Mouse (Mus musculus) kidney, embryonic 15.5 days (tissue): ENCODE measurements at regions not wholly inside any gene's neighbourhood (a gene's known extent, or its start where the extent isn't known, plus 50 kb on each side); places are given as distances from the start of the nearest gene placed in this dataset.

ENCODE experiments used
- ATAC-seq: fragments of 200-750 bp; cut with Nextera tagmentation; replicated peaks from 2 replicates; pipeline ENCODE4 v1.8.0; 2017; ENCODE audit warnings: moderate TSS enrichment; ENCODE audit not compliant: low FRiP score
- H3K27ac ChIP-seq: fragments of 300-500 bp; sonication (generic); 2 replicates; pipeline ENCODE4 v1.5.1; 2015; ENCODE audit warnings: mild to moderate bottlenecking, inconsistent platforms
- H3K27me3 ChIP-seq: fragments of 300-500 bp; sonication (generic); 2 replicates; pipeline ENCODE4 v1.6.1; 2015; ENCODE audit warnings: inconsistent platforms
- H3K36me3 ChIP-seq: fragments of 300-500 bp; sonication (generic); 2 replicates; pipeline ENCODE4 v1.6.1; 2015; ENCODE audit warnings: inconsistent platforms
- H3K4me1 ChIP-seq: fragments of 300-500 bp; sonication (generic); 2 replicates; pipeline ENCODE4 v1.6.1; 2015; ENCODE audit warnings: inconsistent platforms
- H3K4me2 ChIP-seq: fragments of 300-500 bp; sonication (generic); 2 replicates; pipeline ENCODE4 v1.6.1; 2015; ENCODE audit warnings: moderate library complexity, mild to moderate bottlenecking, inconsistent platforms
- H3K4me3 ChIP-seq: fragments of 300-500 bp; sonication (generic); replicated peaks from 2 replicates; pipeline ENCODE4 v1.5.1; 2015; ENCODE audit warnings: mild to moderate bottlenecking, inconsistent platforms
- H3K9ac ChIP-seq: fragments of 300-500 bp; sonication (generic); 2 replicates; pipeline ENCODE4 v1.6.1; 2015; ENCODE audit warnings: mild to moderate bottlenecking, inconsistent platforms
- H3K9me3 ChIP-seq: fragments of 300-500 bp; sonication (generic); replicated peaks from 2 replicates; pipeline ENCODE4 v1.6.1; 2016; ENCODE audit warnings: inconsistent platforms
- WGBS: fragments of 180-500 bp; shearing (Covaris S2); methylation state at CpG from one replicate; pipeline ENCODE4 v1.1.7; 2015; ENCODE audit warnings: mixed read lengths; 5-methylcytosine and 5-hydroxymethylcytosine counted together

DNA sequence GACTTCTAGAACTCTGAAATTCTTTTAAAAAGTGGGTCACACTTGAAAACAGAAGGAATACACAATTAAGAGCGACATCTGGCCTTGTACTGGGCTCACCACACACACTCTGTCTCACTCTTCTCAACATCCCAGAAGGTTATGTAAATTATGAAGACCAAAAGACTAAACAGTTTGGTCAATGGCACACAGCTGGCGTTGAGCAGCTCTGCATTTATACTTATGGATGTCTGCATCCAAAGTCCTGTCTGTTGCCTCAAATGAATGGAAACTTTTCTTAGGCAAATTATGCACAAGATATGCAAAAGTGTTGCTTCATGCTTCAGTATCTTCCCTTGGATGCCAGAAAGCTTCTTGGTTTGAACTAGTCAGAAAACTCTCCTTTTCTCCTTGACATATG lies 323.5 kb downstream of the Ppp3ca start:
- Histone ChIP-seq H3K36me3 (no peaks in the 10 kb centered on the region), H3K4me1 (no peaks in the 10 kb centered on the region), H3K9ac (no peak overlapping the region), H3K9me3 (no peaks in the 10 kb centered on the region), H3K27me3 (no peaks in the 10 kb centered on the region), H3K4me3 (no peak overlapping the region), H3K27ac (no peak overlapping the region), H3K4me2 (no peak overlapping the region)
- 85% methylated on average over 2 of the region's 2 CpGs for WGBS
- ATAC-seq, result no peak

DNA sequence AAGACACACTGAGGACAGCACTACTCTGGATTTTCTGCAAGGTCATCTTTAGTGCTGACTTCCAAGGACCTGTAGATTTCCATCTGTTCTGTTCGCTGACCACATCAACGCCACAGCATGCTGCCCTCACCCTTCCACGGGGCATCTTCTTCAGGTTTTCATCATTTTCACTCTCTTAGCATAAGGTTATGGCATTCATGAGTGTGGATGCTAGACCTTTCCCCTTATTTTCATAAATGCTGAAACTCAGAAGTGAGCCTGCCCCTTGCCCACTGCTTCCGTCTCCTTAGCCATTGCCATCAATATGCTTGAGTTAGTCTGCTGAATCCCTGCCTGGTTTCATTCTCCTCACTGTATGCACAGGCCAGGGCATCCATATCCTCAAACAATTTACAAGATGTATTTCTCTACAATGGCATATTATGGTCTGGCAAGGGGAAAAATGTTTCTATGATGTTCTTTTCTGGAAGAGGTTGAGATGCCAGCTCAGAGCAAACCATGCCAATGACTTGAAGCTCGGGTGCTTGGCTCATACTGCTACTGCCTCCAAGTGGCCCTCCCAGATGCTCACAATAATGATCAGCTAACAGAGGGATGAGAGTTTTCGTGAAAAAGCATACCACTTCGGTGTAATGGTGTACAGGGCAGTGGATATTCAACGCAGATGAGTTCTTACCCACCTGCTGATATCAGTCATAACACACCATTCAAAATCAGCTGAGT lies 324.6 kb downstream of the Ppp3ca start:
- no peak overlapping the region for H3K4me3 ChIP-seq
- no peak overlapping the region for H3K9ac ChIP-seq
- H3K9me3 ChIP-seq, result no peaks in the 10 kb centered on the region
- H3K36me3 ChIP-seq, result no peaks in the 10 kb centered on the region
- WGBS, result 93% methylated on average over 8 of the region's 8 CpGs
- no peak overlapping the region for H3K4me2 ChIP-seq
- H3K4me1 ChIP-seq, result no peaks in the 10 kb centered on the region
- no peaks in the 10 kb centered on the region for H3K27me3 ChIP-seq
- ATAC-seq, result no peak
- H3K27ac ChIP-seq, result no peak overlapping the region

DNA sequence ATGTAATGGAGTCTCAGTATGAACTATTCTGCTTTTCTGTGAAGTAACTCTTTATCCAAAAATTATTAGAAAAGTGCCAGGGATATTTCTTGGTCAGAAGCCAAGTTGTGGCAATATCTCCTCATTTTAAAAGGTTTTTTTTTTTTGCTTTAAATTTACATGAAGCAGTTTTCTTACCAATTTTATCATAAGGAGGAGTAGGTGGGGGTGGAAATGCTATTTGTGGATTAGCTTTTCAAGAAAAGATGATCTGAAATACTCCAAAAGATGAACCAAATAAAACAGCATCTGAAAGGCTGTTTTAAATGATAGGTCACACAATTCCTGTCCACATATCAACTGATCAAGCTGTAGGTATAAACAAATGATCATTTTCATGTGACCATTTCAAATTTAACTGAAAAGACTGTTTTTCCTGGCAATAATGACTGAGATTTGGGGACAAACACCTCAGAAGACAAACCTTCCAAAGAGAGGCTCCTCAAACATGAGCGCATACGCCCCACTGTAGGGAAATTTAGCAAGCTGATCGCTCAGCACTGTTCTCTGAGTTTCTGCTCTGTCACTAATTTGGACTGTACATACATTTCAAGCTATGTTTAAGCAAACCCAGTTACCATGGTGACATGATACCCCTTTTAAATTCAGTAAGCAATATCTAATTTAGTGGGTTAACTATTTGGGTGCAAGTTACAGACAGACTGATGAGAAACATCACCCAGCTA lies 325.8 kb downstream of the Ppp3ca start:
- no peaks in the 10 kb centered on the region for H3K36me3 ChIP-seq
- H3K4me3 ChIP-seq, result no peak overlapping the region
- H3K27ac ChIP-seq, result no peak overlapping the region
- no peak overlapping the region for H3K4me2 ChIP-seq
- no peaks in the 10 kb centered on the region for H3K4me1 ChIP-seq
- H3K27me3 ChIP-seq, result no peaks in the 10 kb centered on the region
- no peak for ATAC-seq
- no peaks in the 10 kb centered on the region for H3K9me3 ChIP-seq
- no peak overlapping the region for H3K9ac ChIP-seq
- 94% methylated on average over 3 of the region's 3 CpGs for WGBS

DNA sequence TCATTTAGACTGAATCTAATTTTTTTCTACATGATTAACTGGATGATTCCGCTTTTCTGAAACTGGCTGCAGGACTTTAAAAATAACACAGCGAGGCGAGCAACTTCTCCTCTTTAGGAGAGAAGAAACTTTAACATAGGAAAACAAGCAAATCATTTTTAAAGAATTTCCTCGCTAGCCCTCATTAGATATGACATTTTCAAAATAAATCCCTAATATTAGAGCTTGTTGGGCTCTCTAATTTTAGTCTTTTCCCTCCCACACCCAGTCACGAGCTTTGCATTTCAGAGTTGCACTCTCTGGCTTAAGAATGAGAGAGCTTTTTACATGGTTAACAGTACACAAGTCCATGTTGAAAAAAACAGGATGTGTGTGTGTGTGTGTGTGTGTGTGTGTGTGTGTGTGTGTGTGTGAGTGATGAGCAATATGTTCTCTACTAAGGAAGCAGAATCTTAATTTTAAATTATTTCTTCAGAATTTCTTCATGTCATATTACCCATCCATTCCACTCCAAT lies 326.5 kb downstream of the Ppp3ca start:
- ATAC-seq, result no peak

GRCm38 (mm10) chr3:137011551-137011950 lies 329.3 kb upstream of the Emcn start:
- WGBS, result 82% methylated on average over 2 of the region's 2 CpGs
- Histone ChIP-seq H3K4me2 (no peak overlapping the region), H3K9me3 (no peaks in the 10 kb centered on the region), H3K27ac (no peak overlapping the region), H3K9ac (no peak overlapping the region), H3K4me3 (no peak overlapping the region), H3K36me3 (no peaks in the 10 kb centered on the region), H3K27me3 (no peaks in the 10 kb centered on the region), H3K4me1 (no peaks in the 10 kb centered on the region)
- ATAC-seq, result no peak

More for the DNA sequence above, 326.5 kb downstream of the Ppp3ca start:
- Histone ChIP-seq H3K4me1 (no peaks in the 10 kb centered on the region), H3K27me3 (no peaks in the 10 kb centered on the region), H3K9me3 (no peaks in the 10 kb centered on the region), H3K27ac (no peak overlapping the region), H3K36me3 (no peaks in the 10 kb centered on the region), H3K9ac (no peak overlapping the region), H3K4me3 (no peak overlapping the region), H3K4me2 (no peak overlapping the region)
- 79% methylated on average over 5 of the region's 5 CpGs for WGBS

- WGBS, result 62% methylated on average over 2 of the region's 2 CpGs
- Histone ChIP-seq H3K4me1 (no peaks in the 10 kb centered on the region), H3K9me3 (no peaks in the 10 kb centered on the region), H3K4me2 (no peak overlapping the region), H3K36me3 (no peaks in the 10 kb centered on the region), H3K4me3 (no peak overlapping the region), H3K9ac (no peak overlapping the region), H3K27me3 (no peaks in the 10 kb centered on the region), H3K27ac (no peak overlapping the region)
- ATAC-seq, result no peak
Observed at GRCm38 (mm10) chr3:137014686-137015085, 326.2 kb upstream of the Emcn start.

GRCm38 (mm10) chr3:137015199-137015598 lies 325.7 kb upstream of the Emcn start:
- no peak overlapping the region for H3K4me2 ChIP-seq
- no peaks in the 10 kb centered on the region for H3K9me3 ChIP-seq
- no peaks in the 10 kb centered on the region for H3K4me1 ChIP-seq
- no peak overlapping the region for H3K9ac ChIP-seq
- ATAC-seq, result no peak
- no peak overlapping the region for H3K4me3 ChIP-seq
- no peaks in the 10 kb centered on the region for H3K36me3 ChIP-seq
- H3K27ac ChIP-seq, result no peak overlapping the region
- WGBS, result 89% methylated on average over 3 of the region's 3 CpGs
- no peaks in the 10 kb centered on the region for H3K27me3 ChIP-seq

GRCm38 (mm10) chr3:137019971-137020634 lies 320.8 kb upstream of the Emcn start:
- H3K4me3 ChIP-seq, result no peak overlapping the region
- ATAC-seq, result no peak
- WGBS, result 82% methylated on average over 3 of the region's 3 CpGs
- H3K4me2 ChIP-seq, result no peak overlapping the region
- H3K9me3 ChIP-seq, result no peaks in the 10 kb centered on the region
- H3K9ac ChIP-seq, result no peak overlapping the region
- no peaks in the 10 kb centered on the region for H3K27me3 ChIP-seq
- no peaks in the 10 kb centered on the region for H3K36me3 ChIP-seq
- no peaks in the 10 kb centered on the region for H3K4me1 ChIP-seq
- H3K27ac ChIP-seq, result no peak overlapping the region

GRCm38 (mm10) chr3:137029546-137029945 lies 311.3 kb upstream of the Emcn start:
- H3K27me3 ChIP-seq, result no peaks in the 10 kb centered on the region
- no peak overlapping the region for H3K4me3 ChIP-seq
- H3K36me3 ChIP-seq, result no peaks in the 10 kb centered on the region
- no peaks in the 10 kb centered on the region for H3K9me3 ChIP-seq
- no peak overlapping the region for H3K27ac ChIP-seq
- no peak for ATAC-seq
- 93% methylated on average over 2 of the region's 2 CpGs for WGBS
- no peak overlapping the region for H3K9ac ChIP-seq
- H3K4me1 ChIP-seq, result no peaks in the 10 kb centered on the region
- H3K4me2 ChIP-seq, result no peak overlapping the region

GRCm38 (mm10) chr3:137032802-137033201 lies 308.1 kb upstream of the Emcn start:
- 81% methylated on average over 2 of the region's 2 CpGs for WGBS
- Histone ChIP-seq H3K27ac (no peak overlapping the region), H3K4me3 (no peak overlapping the region), H3K27me3 (no peaks in the 10 kb centered on the region), H3K36me3 (no peaks in the 10 kb centered on the region), H3K4me2 (no peak overlapping the region), H3K9me3 (no peaks in the 10 kb centered on the region), H3K4me1 (no peaks in the 10 kb centered on the region), H3K9ac (no peak overlapping the region)
- ATAC-seq, result no peak

DNA sequence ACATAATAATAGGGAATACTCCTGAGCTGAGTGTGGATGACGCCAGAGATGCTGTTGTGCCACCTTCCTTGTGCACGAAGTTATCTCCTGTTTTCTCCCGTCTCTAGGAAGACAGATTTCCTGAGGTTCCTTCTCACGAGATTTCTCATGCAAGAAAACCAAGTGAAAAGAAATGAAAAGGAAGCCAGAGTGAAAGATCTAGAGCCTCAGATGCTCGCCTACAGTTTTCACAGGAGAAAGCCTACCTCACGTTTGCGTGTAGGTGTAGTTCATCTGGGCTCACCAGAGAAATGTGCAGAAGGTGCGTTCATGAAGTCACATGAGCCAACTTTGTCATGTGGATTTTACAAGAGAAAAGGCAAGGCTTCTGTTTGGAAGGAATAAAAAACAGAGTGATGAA lies 301.2 kb upstream of the Emcn start:
- no peak for ATAC-seq
- Histone ChIP-seq H3K36me3 (no peaks in the 10 kb centered on the region), H3K27ac (no peak overlapping the region), H3K9ac (no peak overlapping the region), H3K9me3 (no peaks in the 10 kb centered on the region), H3K4me2 (no peak overlapping the region), H3K27me3 (no peaks in the 10 kb centered on the region), H3K4me1 (no peaks in the 10 kb centered on the region), H3K4me3 (no peak overlapping the region)
- WGBS, result 87% methylated on average over 8 of the region's 8 CpGs

DNA sequence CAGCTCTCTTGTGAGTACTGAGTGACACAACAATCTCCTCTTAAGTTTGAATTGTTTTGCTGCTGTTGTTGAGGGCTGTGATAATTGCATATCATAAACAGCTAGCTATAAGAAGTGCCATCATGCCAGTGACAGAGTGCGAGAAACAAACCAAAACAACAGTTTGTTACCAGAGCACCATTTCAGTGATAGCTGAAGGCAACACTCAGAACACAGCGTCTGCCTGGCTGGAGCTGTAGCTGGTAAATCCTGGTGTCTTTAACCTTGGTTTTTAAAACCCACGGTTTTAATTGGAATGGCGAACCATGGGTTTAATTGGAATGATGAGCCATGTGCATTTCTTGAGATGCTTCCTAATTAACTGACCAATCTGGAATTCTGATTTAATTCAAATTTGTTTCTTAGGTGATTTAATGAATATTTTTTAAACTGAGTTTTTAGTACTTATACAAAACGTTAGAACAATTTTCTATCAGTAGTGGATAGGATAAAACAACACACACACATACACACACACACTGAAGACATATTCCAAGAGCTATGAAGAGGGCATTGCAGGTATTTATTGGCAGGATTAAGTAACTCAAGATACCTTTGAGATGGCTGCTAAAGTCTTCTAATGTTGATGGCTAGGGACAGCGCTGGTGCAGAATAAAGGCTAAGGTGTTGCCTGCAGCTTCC lies 284.2 kb upstream of the Emcn start:
- Histone ChIP-seq H3K27me3 (no peaks in the 10 kb centered on the region), H3K9me3 (no peaks in the 10 kb centered on the region), H3K9ac (no peak overlapping the region), H3K4me1 (no peaks in the 10 kb centered on the region), H3K4me3 (no peak overlapping the region), H3K4me2 (no peak overlapping the region), H3K27ac (no peak overlapping the region), H3K36me3 (no peaks in the 10 kb centered on the region)
- 85% methylated on average over 6 of the region's 6 CpGs for WGBS
- ATAC-seq, result no peak
